Mouse (Mus musculus) cerebellum, postnatal 10 days (tissue): ENCODE results near the gene A930004D18Rik.
A peak's percentile ranks its signal among the peaks of the same experiment; 100 is the strongest.

Experiments used
- DNase-seq, 2 experiments: peaks; one replicate each; pipeline ENCODE4 v3.0.0; 2021; ENCODE audit warnings: mixed read lengths in 2 of 2

A930004D18Rik gene

GRCm38 (mm10) chr2:18034371-18035250 lies 2.9 kb downstream of the A930004D18Rik start:
- peak in 1 of 2 experiments; percentile 11 for DNase-seq

DNA sequence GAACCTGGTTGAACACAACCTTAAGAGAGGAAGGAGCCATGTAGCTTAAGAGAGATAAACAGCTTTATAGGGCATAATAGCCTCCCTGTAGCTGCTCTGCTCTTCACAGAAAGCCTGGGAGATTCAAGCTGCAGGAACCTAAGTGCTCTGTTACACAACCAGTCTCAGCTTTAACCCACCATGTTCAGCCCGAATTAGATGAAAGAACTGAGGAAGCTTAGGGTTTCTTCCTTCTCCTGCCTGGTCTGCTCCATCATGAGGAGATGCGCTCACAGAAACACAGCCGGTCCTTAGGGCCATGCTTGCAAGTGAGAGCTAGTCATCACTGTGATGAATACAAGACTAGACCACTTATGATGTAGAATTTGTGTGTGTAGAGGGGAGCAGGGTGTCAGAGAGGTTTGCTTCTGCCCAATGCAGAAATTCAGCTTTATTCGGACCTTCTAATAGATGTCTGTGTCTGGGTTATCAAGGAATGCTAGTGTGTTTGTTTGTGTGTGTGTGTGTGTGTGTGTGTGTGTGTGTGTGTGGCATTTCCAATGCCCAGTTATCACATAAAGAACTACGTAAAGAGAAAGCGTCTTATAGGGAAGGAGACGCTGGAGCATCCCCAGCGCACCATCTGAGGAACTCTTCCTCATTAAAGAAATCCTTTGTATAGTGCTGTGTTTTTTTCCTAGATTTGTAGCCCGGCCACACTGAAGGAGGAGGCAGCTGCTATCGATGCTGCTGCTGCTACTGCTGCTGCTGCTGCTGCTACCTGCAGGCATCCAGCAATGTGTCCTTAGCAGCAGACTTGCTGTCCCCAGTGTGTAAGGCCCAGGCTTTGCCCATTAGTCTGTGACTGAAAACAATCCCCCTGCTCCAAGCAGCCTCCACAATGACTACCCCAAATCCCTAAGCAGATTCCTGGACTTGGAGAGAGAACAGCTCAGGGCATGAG lies 4.1 kb downstream of the A930004D18Rik start:
- DNase-seq, result peak in 1 of 2 experiments; percentile 11

DNA sequence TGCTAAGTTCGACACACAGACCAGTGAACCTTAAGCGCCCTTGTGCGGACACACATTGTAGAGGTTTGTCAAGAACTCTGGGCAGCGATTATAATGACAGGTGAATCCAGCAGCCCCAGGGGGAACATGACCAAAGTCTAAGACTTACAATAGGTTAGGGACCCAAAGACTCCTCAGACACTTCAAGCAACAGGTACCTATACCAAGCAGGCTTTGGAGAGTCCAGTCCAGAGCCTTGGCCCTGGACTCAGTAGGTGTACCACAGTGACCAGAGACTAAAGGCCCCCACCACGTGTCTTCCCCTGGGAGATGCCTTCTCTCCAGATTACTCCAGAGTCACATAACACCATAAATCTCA lies 5.0 kb downstream of the A930004D18Rik start:
- no peak for DNase-seq

- peak; percentile 65 to 76 for DNase-seq
Measured at GRCm38 (mm10) chr2:18031831-18032537, 5.6 kb downstream of the A930004D18Rik start.

DNA sequence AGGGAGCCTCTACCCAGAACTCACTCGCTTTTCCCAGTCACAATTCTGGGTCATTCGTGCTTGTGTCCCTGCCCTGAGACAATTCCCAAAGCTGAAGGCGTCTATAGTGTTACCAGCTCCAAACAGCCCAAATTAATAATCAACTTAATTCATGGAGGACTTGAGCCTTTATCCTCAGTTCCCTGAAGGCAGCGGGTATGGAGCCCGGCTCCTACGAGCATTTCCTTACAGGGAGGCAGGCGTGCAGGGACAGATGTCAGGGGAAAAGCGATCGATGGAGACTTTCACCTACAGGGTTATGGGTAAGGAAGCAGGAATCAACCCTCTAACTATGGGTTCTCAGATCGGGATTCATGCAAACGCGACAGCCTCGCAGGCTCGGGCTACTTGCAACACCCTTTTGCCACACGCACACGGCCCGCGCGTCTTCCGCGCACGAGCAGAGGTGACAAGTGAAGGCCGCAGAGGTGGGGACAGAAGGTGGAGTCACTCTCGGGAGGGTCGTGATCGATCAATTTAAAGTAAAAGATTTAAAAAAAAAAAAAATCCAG lies 6.2 kb downstream of the A930004D18Rik start:
- DNase-seq, result peak; percentile 49 to 66

DNA sequence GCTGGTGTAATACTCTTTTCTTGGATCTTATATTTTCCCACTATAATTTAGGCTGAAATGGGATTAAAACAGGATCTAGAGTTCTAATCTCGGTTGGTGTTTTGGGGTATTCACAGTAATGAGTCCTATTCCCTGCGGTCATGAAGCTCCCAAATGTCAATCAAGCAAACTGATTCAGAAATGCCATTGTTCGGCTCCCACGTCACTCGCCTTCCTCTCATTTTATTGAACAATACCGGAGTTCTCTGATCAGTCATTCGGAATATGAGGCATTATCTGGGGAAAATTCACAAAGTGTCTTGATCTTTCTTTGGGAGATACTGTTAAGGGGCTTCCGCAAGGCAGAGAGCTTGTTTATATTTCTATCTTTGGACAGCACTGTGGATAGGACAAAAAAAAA lies 7.0 kb downstream of the A930004D18Rik start:
- peak in 1 of 2 experiments; percentile 30 for DNase-seq

DNA sequence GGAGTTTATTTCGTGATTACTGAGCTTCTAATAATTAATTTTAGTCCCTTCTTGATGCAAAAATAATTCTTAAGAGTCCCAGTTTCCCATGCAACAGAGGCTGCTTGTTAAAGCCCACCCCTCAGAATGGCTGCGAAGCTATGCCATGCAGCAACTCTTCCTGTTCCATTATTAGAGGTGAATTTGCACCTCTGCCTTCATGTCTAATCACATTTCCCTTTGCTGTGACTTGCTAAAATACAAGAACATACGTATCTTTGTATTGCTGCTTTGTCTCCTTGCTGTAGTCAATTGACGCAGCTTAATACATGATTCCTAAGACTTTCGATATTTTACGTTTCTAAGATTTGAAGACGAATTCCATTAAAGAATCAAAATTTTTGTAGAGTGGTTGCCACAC lies 7.9 kb downstream of the A930004D18Rik start:
- DNase-seq, result peak in 1 of 2 experiments; percentile 13

DNA sequence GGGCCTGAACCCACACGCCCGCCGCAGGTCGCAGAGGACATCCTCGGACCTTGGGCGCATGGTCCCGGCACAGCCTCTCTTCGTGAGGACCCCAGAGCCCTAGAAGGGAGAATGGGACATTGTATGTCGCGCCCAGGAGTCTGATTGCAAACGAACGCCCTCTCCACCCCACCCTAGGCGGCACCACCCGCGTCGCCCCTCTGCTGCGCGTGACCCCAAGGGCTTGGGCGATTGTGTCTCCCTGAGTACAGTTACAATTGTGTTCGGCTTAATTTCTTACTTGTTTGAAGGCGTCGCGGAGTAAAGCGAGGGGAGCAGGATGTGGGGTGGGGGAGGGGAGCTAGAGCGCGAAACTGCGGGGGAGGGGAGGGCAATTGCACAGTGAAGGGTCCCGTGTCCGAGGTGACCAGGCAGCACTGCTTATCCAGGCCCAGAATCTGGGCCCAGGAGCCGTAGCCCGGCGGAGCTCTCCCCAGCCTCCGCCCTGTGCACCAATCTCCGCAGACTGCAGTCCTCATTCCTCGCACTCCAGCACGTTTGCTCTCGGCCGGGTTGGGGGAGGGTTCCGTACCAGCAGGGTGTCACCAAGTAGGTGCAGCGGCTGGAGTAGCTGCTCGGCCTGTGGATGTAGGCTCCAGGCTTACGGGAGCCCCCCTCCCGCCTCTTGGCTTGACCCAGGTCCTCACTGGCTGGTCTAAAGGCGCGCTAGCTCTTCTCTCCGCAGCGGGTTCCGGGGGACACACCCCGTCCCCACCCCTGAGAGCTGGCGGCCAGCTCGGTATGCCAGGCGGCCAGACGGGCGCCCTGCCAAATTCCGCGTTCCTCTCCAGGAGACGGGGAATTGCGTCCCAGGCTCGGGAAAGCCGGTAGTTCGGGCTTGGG lies 9.2 kb downstream of the A930004D18Rik start:
- DNase-seq, result peak; percentile 96 to 97

DNA sequence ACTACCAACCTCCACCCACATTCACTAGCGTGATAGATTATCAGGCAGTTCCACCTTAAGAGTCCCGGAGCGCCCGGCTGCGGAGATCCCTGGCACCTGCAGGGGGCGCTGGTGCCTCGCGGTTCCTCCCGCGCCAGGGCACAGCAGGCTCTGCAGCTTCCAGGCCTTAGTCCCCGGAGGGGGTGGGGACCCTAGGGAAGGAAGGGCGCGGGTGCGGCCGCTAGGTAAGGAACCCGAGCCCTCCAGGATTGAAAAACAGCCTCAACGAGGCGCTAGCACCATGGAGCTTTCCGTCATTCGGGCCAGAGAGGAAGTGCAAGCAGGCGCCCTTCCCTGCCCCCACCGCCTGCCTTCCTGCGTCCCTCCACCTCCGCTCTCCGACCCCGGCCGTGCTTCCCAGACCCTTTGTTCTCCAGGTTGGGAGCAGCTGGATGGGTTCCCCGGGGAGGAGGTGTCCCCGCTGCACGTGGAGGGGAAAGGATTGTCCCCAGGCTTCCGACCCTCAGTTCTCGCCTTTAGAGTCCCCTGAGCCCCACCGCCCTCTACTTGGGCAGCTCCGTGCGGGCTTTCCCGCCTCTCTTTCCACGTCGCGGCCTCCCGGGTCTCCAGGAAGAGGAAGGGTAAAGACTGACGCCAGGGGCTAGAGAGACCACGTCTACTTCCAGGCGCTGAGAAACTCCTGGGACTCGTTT lies 9.9 kb downstream of the A930004D18Rik start:
- peak; percentile 96 to 97 for DNase-seq

DNA sequence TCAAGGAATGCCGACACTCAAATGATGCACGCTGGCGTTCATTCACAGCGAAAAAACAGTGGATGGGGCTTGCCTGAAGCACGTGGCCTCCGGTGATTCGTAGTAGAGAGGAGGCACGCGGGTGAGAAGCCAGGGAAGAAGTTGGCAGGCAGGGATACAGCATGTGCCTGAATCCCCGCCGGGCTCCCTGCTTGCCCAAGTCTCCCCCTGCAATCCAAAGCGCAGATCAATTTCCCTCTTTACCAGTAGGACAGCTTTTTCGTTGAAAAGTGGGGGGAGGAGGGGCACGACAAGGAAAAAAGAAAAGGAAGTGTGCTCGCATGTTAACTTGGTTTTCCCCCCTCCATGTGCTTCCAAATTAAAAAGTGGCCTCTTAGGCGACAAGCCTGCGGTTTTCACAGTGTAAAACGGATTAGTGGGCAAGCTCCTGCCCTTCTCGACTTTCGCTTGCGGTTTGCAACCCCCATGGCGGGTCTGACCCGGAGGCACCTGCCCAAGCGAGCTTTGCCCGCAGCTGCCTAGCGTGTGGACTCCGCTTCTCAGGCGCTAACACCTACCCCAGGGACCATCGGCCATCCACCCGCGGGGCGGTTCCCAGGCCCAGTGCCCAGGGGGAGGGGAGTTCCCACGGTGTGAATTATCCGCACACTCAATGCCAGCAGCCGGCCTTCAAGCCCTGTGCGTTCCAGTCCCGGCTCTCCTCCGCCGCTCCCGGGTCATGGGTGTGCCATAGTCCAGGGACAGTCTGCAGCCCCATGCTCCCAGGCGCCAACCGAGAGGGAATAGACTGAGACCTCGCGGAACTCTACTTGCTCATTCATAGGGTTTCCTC lies 11.2 kb downstream of the A930004D18Rik start:
- DNase-seq, result peak; percentile 68 to 77

GRCm38 (mm10) chr2:18025781-18026115 lies 11.8 kb downstream of the A930004D18Rik start:
- DNase-seq, result no peak

DNA sequence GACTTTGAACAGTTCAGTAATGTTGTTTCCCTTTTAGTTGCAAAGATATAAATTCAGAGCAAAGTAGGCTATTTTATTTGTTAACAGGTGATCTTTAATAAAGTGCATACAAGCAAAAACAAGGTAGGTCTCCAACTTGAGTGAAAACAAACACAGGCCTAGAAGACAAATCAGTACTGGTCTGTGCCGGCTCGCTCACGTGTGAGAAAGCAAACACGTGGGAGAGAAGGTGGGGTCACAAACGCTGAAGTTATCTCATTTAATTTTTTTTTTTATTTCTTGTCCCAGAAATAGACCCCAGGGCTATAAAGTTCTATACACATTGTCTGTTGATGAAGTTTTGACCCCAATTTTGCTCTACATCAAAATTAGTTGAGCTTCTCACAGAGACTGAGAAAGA lies 12.4 kb downstream of the A930004D18Rik start:
- DNase-seq, result no peak

- DNase-seq, result no peak
Measured at GRCm38 (mm10) chr2:18022886-18023285, 14.7 kb downstream of the A930004D18Rik start.

- DNase-seq, result no peak
Measured at GRCm38 (mm10) chr2:18019122-18019521, 18.4 kb downstream of the A930004D18Rik start.

DNA sequence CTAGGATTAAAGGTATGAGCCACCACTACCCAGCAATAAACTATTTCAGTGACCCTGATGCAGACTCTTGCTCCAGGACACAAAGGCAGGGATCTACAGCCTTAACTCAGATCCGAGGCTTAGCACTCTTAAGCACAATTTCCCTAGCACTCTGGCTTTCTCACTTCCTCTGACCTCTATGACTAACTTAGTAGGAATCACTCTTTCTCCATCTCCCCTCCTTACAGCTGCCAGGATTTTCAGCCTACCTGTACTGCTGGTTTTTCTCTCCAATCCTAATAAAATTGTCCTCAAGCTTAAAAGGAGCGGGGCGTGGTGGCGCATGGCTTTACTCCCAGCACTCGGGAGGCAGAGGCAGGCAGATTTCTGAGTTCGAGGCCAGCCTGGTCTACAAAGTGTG lies 20.2 kb downstream of the A930004D18Rik start:
- no peak for DNase-seq

GRCm38 (mm10) chr2:18016639-18017038 lies 20.9 kb downstream of the A930004D18Rik start:
- DNase-seq, result no peak

- no peak for DNase-seq
Measured at GRCm38 (mm10) chr2:18015581-18015980, 22.0 kb downstream of the A930004D18Rik start.

- no peak for DNase-seq
Measured at GRCm38 (mm10) chr2:18012866-18013265, 24.7 kb downstream of the A930004D18Rik start.

DNA sequence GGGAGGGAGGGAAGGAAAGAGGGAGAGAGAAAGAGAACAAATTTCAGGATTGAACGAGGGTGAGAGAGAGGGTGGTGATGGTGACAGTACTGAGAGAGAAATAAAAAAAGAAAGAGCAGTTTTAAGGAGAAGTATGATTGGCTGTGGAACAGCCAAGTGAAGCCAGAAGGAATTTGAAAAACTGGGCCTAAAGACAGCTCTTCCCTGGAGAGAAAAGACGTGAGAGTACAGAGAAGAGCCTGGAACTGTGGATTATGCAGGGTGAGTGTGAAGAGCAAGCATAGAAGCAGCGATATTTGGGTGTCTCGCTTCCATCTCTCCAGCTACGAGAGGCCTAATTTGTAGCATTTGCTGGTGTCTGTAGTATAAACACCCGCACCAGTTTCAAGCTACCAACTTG lies 26.3 kb downstream of the A930004D18Rik start:
- DNase-seq, result no peak

DNA sequence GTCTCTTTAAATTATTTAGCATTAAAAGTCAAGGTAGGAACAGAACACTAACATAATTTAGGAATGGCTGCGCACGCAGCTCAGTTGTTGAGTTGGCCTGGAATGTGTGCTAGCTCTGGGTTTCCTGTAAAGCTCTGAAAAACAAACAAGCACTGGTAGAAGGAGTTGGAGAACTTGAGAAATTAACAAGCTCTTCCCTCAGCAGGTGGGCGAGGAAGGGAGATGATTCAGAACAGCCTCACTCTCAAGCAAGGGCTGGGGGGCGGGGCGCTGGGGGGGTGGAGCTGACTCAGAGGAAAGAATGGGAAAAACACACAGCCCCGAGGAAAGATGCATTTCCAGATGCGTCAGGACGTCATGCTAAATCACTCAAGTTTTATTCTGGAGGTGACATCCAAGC lies 32.4 kb downstream of the A930004D18Rik start:
- DNase-seq, result no peak
